In the genomic region with DNA sequence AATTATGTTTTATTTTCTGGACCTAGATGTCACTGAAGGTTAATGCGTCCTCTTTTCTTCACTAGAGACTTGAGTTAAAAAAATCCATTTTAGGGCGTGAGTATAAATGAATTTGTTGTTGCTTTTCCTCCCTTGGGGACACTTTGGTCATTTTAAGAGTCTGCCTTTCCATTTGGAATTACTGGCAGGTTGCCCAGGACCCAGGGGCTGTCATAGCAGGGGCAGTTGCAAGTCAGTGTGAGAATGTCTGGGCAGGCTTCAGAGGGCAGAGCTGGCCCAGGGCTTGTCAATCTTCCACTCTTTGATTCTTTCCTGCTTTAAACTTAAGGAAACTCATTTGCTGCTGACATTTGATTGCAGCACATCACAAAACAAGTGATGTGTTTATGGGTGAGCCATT, we compare ENCODE assay signal across 8 mouse cellular contexts. TPM values are rescaled to one million over a fixed set of nuclear protein-coding genes. Genes with fewer than 3 reads are reported as not detected.
DNase-seq lines count a peak whose midpoint lies in the region; ATAC-seq lines count a peak whose summit lies in the region.

No protein-coding gene starts in this region.

- H3K4me3 ChIP-seq in forebrain, embryonic 12.5 days (replicated peaks), result no peak overlapping the region

- H3K9ac ChIP-seq in forebrain, embryonic 12.5 days, result no peak overlapping the region

- 76% methylated on average over 2 of the region's 2 CpGs for WGBS in forebrain, embryonic 12.5 days

- no peak for ATAC-seq in megakaryocyte, adult 5-6 weeks (ENCODE audit: poor library complexity, severe bottlenecking)
- no peak for ATAC-seq in monocyte, adult 5-6 weeks (replicated peaks; ENCODE audit: insufficient number of reproducible peaks, low FRiP score, low TSS enrichment, poor library complexity, severe bottlenecking)
- no peak for ATAC-seq in forebrain, embryonic 12.5 days (ENCODE audit: low FRiP score)

- no peak overlapping the region for H3K4me2 ChIP-seq in forebrain, embryonic 12.5 days

- peak; percentile 14 for DNase-seq in gastrocnemius, postnatal 10 days
- DNase-seq in gastrocnemius, adult 18-20 months (ENCODE audit: low spot score), result no peak
- DNase-seq in retina, adult 2 months (ENCODE audit: low read depth, low spot score), result peak; percentile 1
- DNase-seq in retina, embryonic 14.5 days (ENCODE audit: low spot score), result no peak
- peak; percentile 7 for DNase-seq in gastrocnemius, postnatal 25 days

- H3K27ac ChIP-seq in forebrain, embryonic 12.5 days, result no peak overlapping the region

- no peaks in the 10 kb centered on the region for H3K27me3 ChIP-seq in forebrain, embryonic 12.5 days

- H3K9me3 ChIP-seq in forebrain, embryonic 12.5 days, result no peaks in the 10 kb centered on the region

- H3K36me3 ChIP-seq in forebrain, embryonic 12.5 days (replicated peaks), result no peaks in the 10 kb centered on the region

- peaks cover 5% of the 10 kb centered on the region; the same call in 1 of the 2 replicates for H3K4me1 ChIP-seq in forebrain, embryonic 12.5 days

RNA-seq across cellular contexts. Expression of a gene that starts 45.7 kb away (rescaled TPM):
- total RNA-seq in gastrocnemius, postnatal 10 days (2021), result 10 to 100 TPM; 39.1 to 49.3 TPM
- 10 to 100 TPM; 43.5 to 45.0 TPM for total RNA-seq in gastrocnemius, adult 18-20 months (2021)
- 10 to 100 TPM; 37.6 to 38.2 TPM for total RNA-seq in gastrocnemius, postnatal 25 days (2021)
- 25.9 and 26.7 TPM in 2 replicates for total RNA-seq in megakaryocyte, adult 5-6 weeks (2015)
- total RNA-seq in megakaryocyte, adult 5-6 weeks (2017), result 39.3 and 40.1 TPM in 2 replicates
- 47.5 to 106 TPM (median 61.5 TPM) in 3 replicates for total RNA-seq in monocyte, adult 5-6 weeks (2017)
- 53.2 and 56.8 TPM in 2 replicates for polyA plus RNA-seq in forebrain, embryonic 12.5 days (2016; fragmentation: Nextera tagmentation; extraction: Ambion mirVana)

Comparison
In these comparisons a context has a peak if more than half of its experiments do, and no peak if none do; other contexts are left out.
1. DNase-seq: peak in gastrocnemius, postnatal 10 days (single experiment), retina, adult 2 months (single experiment) and gastrocnemius, postnatal 25 days (single experiment); none in gastrocnemius, adult 18-20 months (single experiment) and retina, embryonic 14.5 days (single experiment).